In genomic region chr12:24877231-24877630, GRCm38 (mm10) we compare ENCODE assay signal across 13 mouse cellular contexts. TPM values are rescaled to one million over a fixed set of nuclear protein-coding genes. Genes with fewer than 3 reads are reported as not detected.
DNase-seq lines count a peak whose midpoint lies in the region; ATAC-seq lines count a peak whose summit lies in the region.
"Had no signal": no experiment of that assay in that cellular context is flagged by ENCODE, and none has a peak within 500 bp of the region (broad histone marks: within the 10 kb centered on the region; RNA-seq: fewer than 3 reads in every experiment).

No protein-coding gene starts in this region.

- H3K4me3 ChIP-seq in heart, embryonic 13.5 days, result no peak overlapping the region
- no peak overlapping the region for H3K4me3 ChIP-seq in neural tube, embryonic 13.5 days
- no peak overlapping the region for H3K4me3 ChIP-seq in neural tube, embryonic 15.5 days (replicated peaks)
- no peak overlapping the region for H3K4me3 ChIP-seq in limb, embryonic 15.5 days
- no peak overlapping the region for H3K4me3 ChIP-seq in stomach, embryonic 15.5 days (replicated peaks)
- H3K4me3 ChIP-seq: erythroblast, embryonic 14.5 days; heart, adult 2 months had no signal

- no peak for ATAC-seq in heart, embryonic 13.5 days (ENCODE audit: extremely low read depth, insufficient number of reproducible peaks, low FRiP score, low TSS enrichment)
- ATAC-seq in neural tube, embryonic 13.5 days (ENCODE audit: low read depth), result no peak
- ATAC-seq in neural tube, embryonic 15.5 days (ENCODE audit: low FRiP score), result no peak
- ATAC-seq in limb, embryonic 15.5 days (ENCODE audit: insufficient number of reproducible peaks, low FRiP score, low TSS enrichment, low read depth), result no peak
- ATAC-seq in stomach, embryonic 15.5 days (ENCODE audit: insufficient read depth, low FRiP score, low read depth), result no peak

- 0 out of 2 replicates have a peak overlapping the region, but pooled peaks have one; percentile 1 for H3K27ac ChIP-seq in heart, embryonic 13.5 days (replicated peaks)
- peak overlapping the region; percentile 46; the same call in 1 of the 2 replicates for H3K27ac ChIP-seq in neural tube, embryonic 13.5 days (replicated peaks)
- no peak overlapping the region for H3K27ac ChIP-seq in neural tube, embryonic 15.5 days (replicated peaks)
- peak overlapping the region; percentile 79 for H3K27ac ChIP-seq in limb, embryonic 15.5 days
- peak overlapping the region; percentile 71 for H3K27ac ChIP-seq in stomach, embryonic 15.5 days
- H3K27ac ChIP-seq: heart, adult 2 months; macrophage had no signal

- H3K9me3 ChIP-seq in heart, embryonic 13.5 days, result no peaks in the 10 kb centered on the region
- H3K9me3 ChIP-seq in neural tube, embryonic 13.5 days, result no peaks in the 10 kb centered on the region
- H3K9me3 ChIP-seq in neural tube, embryonic 15.5 days (replicated peaks), result no peaks in the 10 kb centered on the region
- H3K9me3 ChIP-seq in limb, embryonic 15.5 days, result no peaks in the 10 kb centered on the region
- H3K9me3 ChIP-seq in stomach, embryonic 15.5 days, result no peaks in the 10 kb centered on the region

- 61% methylated on average over 7 of the region's 7 CpGs for WGBS in heart, embryonic 13.5 days
- 68% methylated on average over 7 of the region's 7 CpGs for WGBS in neural tube, embryonic 13.5 days
- WGBS in neural tube, embryonic 15.5 days, result 54% methylated on average over 7 of the region's 7 CpGs
- 22% methylated on average over 7 of the region's 7 CpGs for WGBS in limb, embryonic 15.5 days
- 32% methylated on average over 7 of the region's 7 CpGs for WGBS in stomach, embryonic 15.5 days

- peaks cover 51% of the 10 kb centered on the region for H3K4me1 ChIP-seq in heart, embryonic 13.5 days
- peaks cover 37% of the 10 kb centered on the region for H3K4me1 ChIP-seq in neural tube, embryonic 13.5 days (replicated peaks)
- peaks cover 26% of the 10 kb centered on the region for H3K4me1 ChIP-seq in neural tube, embryonic 15.5 days
- H3K4me1 ChIP-seq in limb, embryonic 15.5 days, result peaks cover 31% of the 10 kb centered on the region
- H3K4me1 ChIP-seq in stomach, embryonic 15.5 days, result peaks cover 12% of the 10 kb centered on the region

- H3K27me3 ChIP-seq in heart, embryonic 13.5 days (replicated peaks), result no peaks in the 10 kb centered on the region
- no peaks in the 10 kb centered on the region for H3K27me3 ChIP-seq in neural tube, embryonic 13.5 days
- H3K27me3 ChIP-seq in neural tube, embryonic 15.5 days (replicated peaks), result no peaks in the 10 kb centered on the region
- no peaks in the 10 kb centered on the region for H3K27me3 ChIP-seq in limb, embryonic 15.5 days
- H3K27me3 ChIP-seq in stomach, embryonic 15.5 days (replicated peaks), result no peaks in the 10 kb centered on the region

- no peak overlapping the region for H3K4me2 ChIP-seq in heart, embryonic 13.5 days
- no peak overlapping the region for H3K4me2 ChIP-seq in neural tube, embryonic 13.5 days
- no peak overlapping the region for H3K4me2 ChIP-seq in neural tube, embryonic 15.5 days
- peak overlapping the region; percentile 10; the same call in 1 of the 2 replicates for H3K4me2 ChIP-seq in limb, embryonic 15.5 days
- H3K4me2 ChIP-seq in stomach, embryonic 15.5 days, result peak overlapping the region; percentile 10; the same call in 1 of the 2 replicates

- H3K36me3 ChIP-seq in heart, embryonic 13.5 days, result 0 out of 2 replicates have a peak, but pooled peaks cover 5% of the 10 kb centered on the region
- H3K36me3 ChIP-seq in neural tube, embryonic 13.5 days, result no peaks in the 10 kb centered on the region
- no peaks in the 10 kb centered on the region for H3K36me3 ChIP-seq in neural tube, embryonic 15.5 days
- H3K36me3 ChIP-seq in limb, embryonic 15.5 days, result no peaks in the 10 kb centered on the region
- H3K36me3 ChIP-seq in stomach, embryonic 15.5 days, result no peaks in the 10 kb centered on the region

- intact Hi-C loops in left cerebral cortex, postnatal 4 days (cut with DNase I), result no loop called here

- H3K9ac ChIP-seq in heart, embryonic 13.5 days, result no peak overlapping the region
- H3K9ac ChIP-seq in neural tube, embryonic 13.5 days, result no peak overlapping the region
- no peak overlapping the region for H3K9ac ChIP-seq in neural tube, embryonic 15.5 days (replicated peaks)
- no peak overlapping the region for H3K9ac ChIP-seq in limb, embryonic 15.5 days
- H3K9ac ChIP-seq in stomach, embryonic 15.5 days, result no peak overlapping the region

- no peak for DNase-seq in heart, adult 11 months
- no peak for DNase-seq in left cerebral cortex, postnatal 4 days
- DNase-seq in adrenal gland, postnatal 36 days, result no peak
- DNase-seq: cerebellum, adult 9-10 months; heart, adult 2 months; heart, postnatal 36 days had no signal

RNA-seq across cellular contexts. Expression of gene Mboat2, which starts 46.6 kb away (rescaled TPM):
- polyA plus RNA-seq in heart, embryonic 13.5 days (2015; fragmentation: Nextera tagmentation; extraction: Ambion mirVana), result 27.7 and 30.5 TPM in 2 replicates
- 72.1 and 79.1 TPM in 2 replicates for polyA plus RNA-seq in neural tube, embryonic 13.5 days (2015; fragmentation: Nextera tagmentation; extraction: Ambion mirVana)
- polyA plus RNA-seq in neural tube, embryonic 15.5 days (2015; fragmentation: Nextera tagmentation; extraction: Ambion mirVana), result 58.8 and 61.9 TPM in 2 replicates
- polyA plus RNA-seq in limb, embryonic 15.5 days (2015; fragmentation: Nextera tagmentation; extraction: Ambion mirVana), result 122 and 127 TPM in 2 replicates
- polyA plus RNA-seq in stomach, embryonic 15.5 days (2015; fragmentation: Nextera tagmentation; extraction: Ambion mirVana), result 40.3 and 42.6 TPM in 2 replicates
- 10 to 100 TPM; 58.4 to 62.0 TPM for total RNA-seq in left cerebral cortex, postnatal 4 days (2021)
- 10 to 100 TPM; 21.5 to 32.8 TPM for total RNA-seq in adrenal gland, postnatal 36 days (2021)
- polyA plus RNA-seq: macrophage had no signal

Comparison
In these comparisons a context has a peak if more than half of its experiments do, and no peak if none do; other contexts are left out.
1. H3K4me2 ChIP-seq: peak in limb, embryonic 15.5 days (single experiment) and stomach, embryonic 15.5 days (single experiment); none in heart, embryonic 13.5 days (single experiment), neural tube, embryonic 13.5 days (single experiment) and neural tube, embryonic 15.5 days (single experiment).